Mouse (Mus musculus): Measurements from ENCODE around the gene Snai1. TPM values are rescaled to one million over a fixed set of nuclear protein-coding genes. Genes with fewer than 3 reads are reported as not detected.

The Snai1 gene
- total RNA-seq, 2 experiments from 2014 or later = 1.5 to 2.0 TPM

- intact Hi-C loops (cut with DNase I) = no loop called here
- peak; percentile 74 to 82 for DNase-seq
Observed at GRCm38 (mm10) chr2:167574814-167575213, 36.8 kb downstream of the Snai1 start.

GRCm38 (mm10) chr2:167575581-167575980 is 37.6 kb downstream of the Snai1 start:
- no peak for DNase-seq
- intact Hi-C loops (cut with DNase I) = no loop called here

- no peak for DNase-seq
- intact Hi-C loops (cut with DNase I) = no loop called here
Observed at GRCm38 (mm10) chr2:167576121-167576620, 38.2 kb downstream of the Snai1 start.

GRCm38 (mm10) chr2:167577186-167577785 is 39.3 kb downstream of the Snai1 start:
- no peak for DNase-seq

GRCm38 (mm10) chr2:167578521-167578920 is 40.5 kb downstream of the Snai1 start:
- no peak for DNase-seq
- intact Hi-C loops (cut with DNase I) = no loop called here

More at GRCm38 (mm10) chr2:167577186-167577785, 39.3 kb downstream of the Snai1 start:
- intact Hi-C loops (cut with DNase I) = no loop called here

GRCm38 (mm10) chr2:167583161-167583952 is 45.4 kb downstream of the Snai1 start:
- intact Hi-C loops (cut with DNase I) = no loop called here
- no peak for DNase-seq

- DNase-seq = no peak
- intact Hi-C loops (cut with DNase I) = no loop called here
Observed at GRCm38 (mm10) chr2:167585273-167585672, 47.3 kb downstream of the Snai1 start.

- intact Hi-C loops (cut with DNase I) = no loop called here
- DNase-seq = peak in 1 of 2 experiments; percentile 61
Observed at GRCm38 (mm10) chr2:167586041-167586440, 48.0 kb downstream of the Snai1 start.

GRCm38 (mm10) chr2:167586976-167587375 is 49.0 kb downstream of the Snai1 start:
- intact Hi-C loops (cut with DNase I) = no loop called here
- no peak for DNase-seq

GRCm38 (mm10) chr2:167588774-167589577 is 51.0 kb downstream of the Snai1 start:
- peak; percentile 68 to 72 for DNase-seq
- intact Hi-C loops (cut with DNase I) = no loop called here

Other genes starting within 250 kb of the Snai1 start
- 10 to 100 TPM in 1 of 2 experiments, 1 to 10 TPM in 1; 10.0 to 13.5 TPM for gene B4galt5, start 189.0 kb upstream of the Snai1 start, total RNA-seq (2021)
- gene Slc9a8, start 116.5 kb upstream of the Snai1 start, total RNA-seq (2021) = 10 to 100 TPM; 24.7 to 27.9 TPM
- 10 to 100 TPM; 68.2 to 70.1 TPM for gene Rnf114, start 45.5 kb upstream of the Snai1 start, total RNA-seq (2021)
- 10 to 100 TPM; 13.6 to 14.6 TPM for gene Spata2, start 45.3 kb upstream of the Snai1 start, total RNA-seq (2021)
- gene Ube2v1, start 93.9 kb downstream of the Snai1 start, total RNA-seq (2021) = 100 to 1,000 TPM; 111 to 114 TPM
- 10 to 100 TPM; 14.0 to 20.7 TPM for gene Gm20431, start 123.3 kb downstream of the Snai1 start, total RNA-seq (2021)
- 100 to 1,000 TPM in 1 of 2 experiments, 10 to 100 TPM in 1; 93.7 to 108 TPM for gene Cebpb, start 150.7 kb downstream of the Snai1 start, total RNA-seq (2021)
- gene Tmem189, start 151.6 kb downstream of the Snai1 start, total RNA-seq (2021) = 10 to 100 TPM; 26.6 to 29.9 TPM